In the genomic region with DNA sequence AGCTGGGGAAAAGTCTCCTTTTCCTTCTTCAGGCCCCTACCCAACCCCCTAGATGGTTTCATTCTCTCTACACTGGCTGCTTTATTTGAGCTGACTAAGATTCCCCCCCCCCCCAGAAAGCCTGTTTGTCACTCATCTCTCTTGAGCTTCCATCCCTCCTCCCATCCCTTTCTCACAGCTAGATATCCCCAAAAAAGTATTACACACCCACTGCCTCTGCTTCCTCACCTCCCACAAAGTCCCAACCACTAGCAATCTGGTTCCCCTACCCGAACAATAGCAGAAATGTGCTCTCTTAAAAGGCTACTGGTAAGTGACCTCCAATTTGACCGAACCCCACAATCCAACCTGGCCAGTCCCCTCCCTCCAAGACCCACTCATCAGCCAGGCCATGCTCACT, we compare ENCODE assay signal across 22 mouse cellular contexts. TPM values are rescaled to one million over a fixed set of nuclear protein-coding genes. Genes with fewer than 3 reads are reported as not detected.
"Had no signal": no experiment of that assay in that cellular context is flagged by ENCODE, and none has a peak within 500 bp of the region (broad histone marks: within the 10 kb centered on the region; RNA-seq: fewer than 3 reads in every experiment).

No protein-coding gene starts in this region.

- H3K27ac ChIP-seq: liver, embryonic 15.5 days; lung, embryonic 15.5 days; macrophage; midbrain, embryonic 13.5 days; neural tube, embryonic 13.5 days; neural tube, embryonic 15.5 days had no signal

- H3K9ac ChIP-seq: liver, embryonic 15.5 days; liver, postnatal 0 days; lung, embryonic 15.5 days; midbrain, embryonic 13.5 days; neural tube, embryonic 13.5 days; neural tube, embryonic 15.5 days had no signal

- H3K4me3 ChIP-seq: liver, embryonic 15.5 days; lung, embryonic 15.5 days; midbrain, embryonic 13.5 days; myocyte; neural tube, embryonic 13.5 days; neural tube, embryonic 15.5 days had no signal

- H3K36me3 ChIP-seq: liver, embryonic 15.5 days; lung, embryonic 15.5 days; midbrain, embryonic 13.5 days; neural tube, embryonic 13.5 days; neural tube, embryonic 15.5 days had no signal

- H3K4me2 ChIP-seq: liver, embryonic 15.5 days; lung, embryonic 15.5 days; midbrain, embryonic 11.5 days; midbrain, embryonic 13.5 days; neural tube, embryonic 13.5 days; neural tube, embryonic 15.5 days had no signal

- H3K4me1 ChIP-seq: liver, embryonic 15.5 days; lung, embryonic 15.5 days; megakaryocyte, embryonic 14.5 days; midbrain, embryonic 13.5 days had no signal

- ATAC-seq: liver, postnatal 0 days; lung, postnatal 0 days; midbrain, embryonic 13.5 days; midbrain, embryonic 16.5 days had no signal

- DNase-seq: liver, postnatal 0 days; lung, adult 2 months; lung, postnatal 14 days; lung, postnatal 36 days; retina, postnatal 1 day; right cerebral cortex, postnatal 14 days; spleen, adult 18-20 months; thymus, adult 2 months; thymus, postnatal 25 days; thymus, postnatal 4 days had no signal

- H3K9me3 ChIP-seq: liver, embryonic 15.5 days; lung, embryonic 15.5 days; neural tube, embryonic 15.5 days had no signal

- H3K27me3 ChIP-seq: liver, embryonic 15.5 days; lung, embryonic 15.5 days; megakaryocyte, embryonic 14.5 days; midbrain, embryonic 13.5 days had no signal

RNA-seq across cellular contexts. Expression of gene Lrfn2, which starts 9.3 kb away (rescaled TPM):
- total RNA-seq: megakaryocyte progenitor cell, adult 5-6 weeks had no signal
- polyA plus RNA-seq: liver, embryonic 15.5 days; liver, postnatal 0 days; lung, adult 2 months; macrophage; myocyte had no signal
